Mouse (Mus musculus) G1E (cell line): ENCODE data around the gene Scp2d1. TPM values are rescaled to one million over a fixed set of nuclear protein-coding genes. Genes with fewer than 3 reads are reported as not detected.
"Not testable (repeated sequence)": the region's sequence is repeated elsewhere in the genome, so short reads cannot be mapped to it uniquely, and the experiment has no call there.

ENCODE experiments used
- ATAC-seq: 2 replicates; pipeline ENCODE4 v1.8.0; 2016; ENCODE audit warnings: mild to moderate bottlenecking; ENCODE audit not compliant: insufficient number of reproducible peaks, poor library complexity, low FRiP score, severe bottlenecking; ENCODE audit errors: extremely low read depth
- DNase-seq: peaks from one replicate; pipeline ENCODE4 v3.0.0; 2012; ENCODE audit warnings: low spot score
- H3K27me3 ChIP-seq: 2 replicates; pipeline ENCODE4 v1.6.1; 2012; ENCODE audit warnings: mild to moderate bottlenecking, low read length, inconsistent platforms; ENCODE audit not compliant: insufficient read depth
- H3K36me3 ChIP-seq: replicated peaks from 2 replicates; pipeline ENCODE3; 2012; ENCODE audit warnings: mild to moderate bottlenecking, inconsistent platforms
- H3K4me1 ChIP-seq: 2 replicates; pipeline ENCODE4 v1.6.1; 2012; ENCODE audit warnings: low read depth, low read length, inconsistent platforms, mixed read lengths; ENCODE audit not compliant: insufficient read depth
- H3K4me3 ChIP-seq: 2 replicates; pipeline ENCODE4 v1.5.1; 2012; ENCODE audit warnings: low read depth, mild to moderate bottlenecking, inconsistent platforms, low read length, moderate library complexity, mixed read lengths
- H3K9me3 ChIP-seq: replicated peaks from 2 replicates; pipeline ENCODE4 v1.6.1; 2012; ENCODE audit warnings: inconsistent platforms
- CTCF ChIP-seq: IDR thresholded peaks from 2 replicates; pipeline ENCODE4 v1.5.1; 2012; ENCODE audit warnings: low read depth, low read length, inconsistent platforms, mixed read lengths
- GATA1 ChIP-seq: IDR thresholded peaks from 2 replicates; pipeline ENCODE4 v1.6.1; 2012; ENCODE audit warnings: borderline replicate concordance, low read length, inconsistent platforms, mixed read lengths
- GATA2 ChIP-seq: IDR thresholded peaks from 2 replicates; pipeline ENCODE4 v1.6.1; 2012; ENCODE audit warnings: low read depth, low read length, inconsistent platforms, borderline replicate concordance
- POLR2AphosphoS5 ChIP-seq: IDR thresholded peaks from 2 replicates; pipeline ENCODE4 v1.6.1; 2012; ENCODE audit warnings: low read depth, low read length, inconsistent platforms; ENCODE audit not compliant: insufficient replicate concordance
- TAL1 ChIP-seq: conservative IDR thresholded peaks from 2 replicates; pipeline ENCODE4 v1.6.1; 2012; ENCODE audit warnings: low read depth, low read length, inconsistent platforms, mixed read lengths
- polyA plus RNA-seq: library from polyadenylated mRNA; stranded (reverse); fragments of >175 nt; gene quantifications from 2 replicates; pipeline ENCODE4 v1.2.3, GENCODE M21; 2012
- total RNA-seq, 2 experiments: library from RNA; stranded (forward) in 1 of 2; stranded (reverse) in 1 of 2; fragments of 200-1000 nt in 1 of 2; fragments of >200 nt in 1 of 2; fragmentation: Nextera tagmentation in 1 of 2; gene quantifications; 2 replicates each; pipeline ENCODE4 v1.2.3; 2014 to 2017

Scp2d1 gene
- not detected in 2 replicates for total RNA-seq (2014; fragmentation: Nextera tagmentation)
- not detected in 2 replicates for total RNA-seq (2017)
- not detected in 2 replicates for polyA plus RNA-seq

DNA sequence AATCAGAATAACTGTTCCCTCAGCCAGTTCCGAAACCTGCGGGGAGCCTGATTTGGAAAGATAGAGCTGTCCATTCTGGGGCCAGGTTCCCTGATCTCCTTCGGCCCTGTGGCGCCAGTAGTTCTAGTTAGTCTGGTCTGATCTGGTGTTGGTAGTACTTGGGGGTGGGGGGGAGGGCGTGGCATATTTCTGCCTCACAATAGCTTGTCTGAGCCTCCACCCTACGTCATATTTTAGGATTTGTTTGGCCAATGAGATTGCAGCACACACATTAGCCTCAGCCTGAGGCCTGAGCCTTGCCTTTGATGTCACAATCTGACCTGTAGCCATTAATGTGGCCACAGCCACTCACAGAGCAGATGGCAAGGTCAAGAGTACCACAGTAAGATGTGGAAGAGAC lies at the start of gene Scp2d1:
Gene Scp2d1 (plus strand): TSS at position 301 of the 400 bp plus-strand sequence.
- H3K4me3 ChIP-seq, H3K4me1 ChIP-seq, DNase-seq, H3K9me3 ChIP-seq, H3K27me3 ChIP-seq, ATAC-seq, H3K36me3 ChIP-seq: not testable (repeated sequence)

DNA sequence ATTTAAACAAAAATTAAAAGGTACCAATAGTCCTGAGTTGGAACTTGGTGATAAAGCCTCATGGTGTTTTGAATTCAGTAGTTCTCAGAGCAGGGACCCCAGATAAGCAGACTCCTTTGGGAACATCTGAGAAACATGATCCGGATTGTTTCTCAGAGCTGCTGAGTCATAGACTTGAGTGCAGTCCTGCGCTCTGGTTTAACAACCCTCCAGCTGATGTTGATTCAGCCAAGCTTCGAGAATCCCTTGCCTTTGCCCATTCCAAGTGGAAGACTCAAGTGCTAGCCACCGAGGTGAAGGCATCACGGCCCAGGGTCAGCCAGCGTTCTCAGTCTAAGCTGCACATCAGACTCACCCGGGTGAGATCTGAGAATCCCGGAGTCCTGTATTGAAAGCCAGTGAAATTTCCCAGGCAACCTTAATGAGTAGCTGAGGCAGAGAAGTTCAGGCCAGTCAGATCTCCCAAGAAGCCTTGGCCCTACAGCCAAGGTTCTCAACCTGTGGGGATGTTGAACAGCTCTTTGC lies 48.8 kb upstream of the Scp2d1 start:
- H3K36me3 ChIP-seq = no peaks in the 10 kb centered on the region
- DNase-seq = no peak
- no peaks in the 10 kb centered on the region for H3K4me1 ChIP-seq
- no peak for ATAC-seq
- H3K27me3 ChIP-seq = no peaks in the 10 kb centered on the region
- TF ChIP-seq CTCF = no peak
- no peak for TF ChIP-seq POLR2AphosphoS5
- TF ChIP-seq GATA1 = no peak
- TF ChIP-seq TAL1 = no peak
- TF ChIP-seq GATA2 = no peak
- H3K9me3 ChIP-seq = no peaks in the 10 kb centered on the region
- no peak overlapping the region for H3K4me3 ChIP-seq

DNA sequence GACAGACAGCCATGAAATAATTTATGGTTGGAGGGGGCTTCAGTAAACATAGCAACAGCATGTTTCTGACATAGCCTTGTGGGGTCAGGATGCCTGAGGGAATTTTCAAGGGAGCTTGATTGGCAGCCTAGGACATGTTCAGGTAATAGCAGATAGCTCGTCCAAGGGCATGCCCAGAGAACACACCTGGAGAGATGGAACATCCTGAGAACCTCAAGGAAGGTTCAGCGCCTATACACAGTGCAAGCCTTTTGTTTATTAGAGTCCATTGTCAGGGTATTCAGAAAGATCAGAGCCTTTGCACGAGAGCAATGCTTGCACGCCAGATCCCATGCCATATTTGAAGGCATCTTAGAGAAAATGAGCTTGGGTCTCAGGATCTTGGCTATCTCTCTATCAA lies 47.8 kb upstream of the Scp2d1 start:
- Histone ChIP-seq H3K4me3 (no peak overlapping the region), H3K4me1 (no peaks in the 10 kb centered on the region), H3K36me3 (no peaks in the 10 kb centered on the region), H3K9me3 (no peaks in the 10 kb centered on the region), H3K27me3 (no peaks in the 10 kb centered on the region)
- DNase-seq (no peak), ATAC-seq (no peak)
- TF ChIP-seq TAL1 (no peak), CTCF (no peak)

DNA sequence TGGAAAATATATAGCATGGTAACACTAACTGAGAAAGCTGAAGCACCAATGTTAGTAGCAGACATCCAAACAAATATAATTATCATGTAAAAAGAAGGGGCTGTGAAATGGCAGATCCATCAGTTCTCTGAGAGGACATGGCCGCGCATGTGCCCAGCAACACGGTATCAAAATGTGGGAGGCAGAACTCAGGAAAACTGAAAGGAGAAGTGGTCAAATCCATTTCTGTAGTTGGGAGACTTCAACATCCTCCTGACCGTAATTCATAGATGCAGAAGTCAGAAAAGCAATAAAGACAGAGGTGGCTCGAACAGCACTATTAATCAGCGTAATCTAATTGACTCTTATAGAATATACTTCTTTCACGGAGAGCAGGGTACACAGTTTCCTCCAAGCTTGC lies 44.2 kb upstream of the Scp2d1 start:
- TF ChIP-seq TAL1 (no peak), CTCF (no peak), POLR2AphosphoS5 (no peak), GATA2 (no peak)
- no peak for ATAC-seq
- no peaks in the 10 kb centered on the region for H3K27me3 ChIP-seq
- no peaks in the 10 kb centered on the region for H3K9me3 ChIP-seq
- no peaks in the 10 kb centered on the region for H3K36me3 ChIP-seq
- no peak overlapping the region for H3K4me3 ChIP-seq
- no peaks in the 10 kb centered on the region for H3K4me1 ChIP-seq
- no peak for DNase-seq

DNA sequence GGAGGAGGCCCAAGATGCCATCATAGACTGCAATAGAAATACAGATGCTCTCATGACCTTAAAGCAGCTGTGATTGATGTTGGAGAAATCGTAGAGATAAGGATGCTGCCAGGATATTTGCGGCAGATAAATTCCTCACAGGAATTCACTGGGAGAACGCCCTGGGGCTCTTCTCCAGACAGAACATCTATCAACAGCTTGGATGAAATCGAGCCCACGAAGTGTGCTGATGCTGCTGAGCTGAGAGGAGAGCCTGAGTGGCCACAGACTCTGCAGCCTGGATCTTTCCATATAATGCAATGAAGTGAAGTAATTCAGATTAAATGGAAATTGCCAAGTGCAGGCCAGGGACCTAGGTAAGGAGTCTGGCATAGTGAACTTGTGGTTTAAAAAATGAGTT lies 42.7 kb upstream of the Scp2d1 start:
- TF ChIP-seq GATA2 (no peak), TAL1 (no peak), CTCF (no peak), POLR2AphosphoS5 (no peak), GATA1 (no peak)
- no peak overlapping the region for H3K4me3 ChIP-seq
- no peaks in the 10 kb centered on the region for H3K9me3 ChIP-seq
- H3K27me3 ChIP-seq = no peaks in the 10 kb centered on the region
- no peaks in the 10 kb centered on the region for H3K36me3 ChIP-seq
- no peak for ATAC-seq
- DNase-seq = no peak
- H3K4me1 ChIP-seq = no peaks in the 10 kb centered on the region

DNA sequence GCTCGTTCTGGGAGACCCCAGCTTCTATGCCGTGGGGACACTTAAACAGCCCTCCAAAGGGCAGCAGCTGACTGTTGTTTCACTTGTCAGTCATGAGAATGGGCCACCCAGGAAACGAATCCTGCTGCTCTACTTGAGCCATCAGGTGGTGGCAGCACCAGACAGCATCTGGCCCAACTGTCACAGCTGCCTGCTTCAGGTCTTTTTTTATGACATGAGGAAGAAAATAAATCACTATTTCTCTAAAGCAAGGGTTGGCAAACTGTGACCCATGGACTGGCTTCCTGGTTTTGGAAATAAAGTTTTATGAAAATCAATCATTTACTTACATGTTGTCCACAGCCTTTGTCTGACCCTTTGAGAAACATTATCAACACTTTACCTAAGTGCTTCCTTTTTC lies 41.6 kb upstream of the Scp2d1 start:
- no peak for ATAC-seq
- Histone ChIP-seq H3K27me3 (no peaks in the 10 kb centered on the region), H3K4me3 (no peak overlapping the region), H3K4me1 (no peaks in the 10 kb centered on the region), H3K9me3 (no peaks in the 10 kb centered on the region), H3K36me3 (no peaks in the 10 kb centered on the region)
- TF ChIP-seq CTCF (no peak), TAL1 (no peak), GATA1 (no peak), POLR2AphosphoS5 (no peak), GATA2 (no peak)
- DNase-seq = no peak

DNA sequence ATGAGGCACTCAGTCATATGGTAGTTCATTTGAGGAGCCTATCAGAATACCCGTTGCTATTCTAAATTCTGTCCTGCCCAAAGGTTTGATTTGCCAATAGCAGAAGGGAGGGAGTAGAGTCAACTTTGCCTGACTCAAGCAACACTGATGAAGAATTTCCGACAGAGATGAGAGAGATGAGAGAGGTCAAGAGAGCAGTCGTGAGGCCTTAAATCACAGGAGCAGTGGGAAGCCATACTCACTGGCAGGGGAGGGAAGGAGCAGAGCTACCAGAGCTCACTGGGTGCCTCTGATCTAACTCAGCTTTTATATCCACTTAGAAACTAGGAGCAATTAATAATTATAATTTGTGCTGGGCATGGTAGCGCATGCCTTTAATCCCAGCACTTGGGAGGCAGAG lies 41.0 kb upstream of the Scp2d1 start:
- DNase-seq (no peak), ATAC-seq (no peak)
- Histone ChIP-seq H3K27me3 (no peaks in the 10 kb centered on the region), H3K36me3 (no peaks in the 10 kb centered on the region), H3K4me3 (no peak overlapping the region), H3K9me3 (no peaks in the 10 kb centered on the region), H3K4me1 (no peaks in the 10 kb centered on the region)
- TF ChIP-seq TAL1 = no peak
- TF ChIP-seq CTCF = no peak
- TF ChIP-seq POLR2AphosphoS5 = no peak

DNA sequence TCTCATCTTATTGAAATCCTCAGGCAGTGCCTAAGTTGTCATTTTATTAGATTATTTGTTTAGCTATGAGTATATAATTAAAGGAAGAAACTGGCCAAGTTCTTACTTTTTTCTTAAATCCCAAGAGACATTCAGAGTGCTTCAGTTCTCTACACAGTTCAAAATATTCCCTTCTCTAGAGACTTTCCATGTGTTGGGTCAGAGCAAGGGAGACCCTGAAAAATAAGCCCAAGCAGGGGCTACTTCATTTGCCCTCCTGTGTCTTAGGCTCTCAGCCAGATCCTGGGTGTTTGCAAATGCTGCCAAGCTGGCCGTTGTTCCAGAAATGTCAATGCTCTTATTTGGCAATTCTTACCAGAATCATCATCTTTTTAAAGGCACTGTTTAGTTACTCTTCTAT lies 40.3 kb upstream of the Scp2d1 start:
- Histone ChIP-seq H3K4me3 (no peak overlapping the region), H3K36me3 (no peaks in the 10 kb centered on the region), H3K9me3 (no peaks in the 10 kb centered on the region), H3K4me1 (no peaks in the 10 kb centered on the region), H3K27me3 (no peaks in the 10 kb centered on the region)
- TF ChIP-seq TAL1 (no peak), GATA2 (no peak), CTCF (no peak), GATA1 (no peak), POLR2AphosphoS5 (no peak)
- DNase-seq = no peak
- no peak for ATAC-seq
